Mouse (Mus musculus) layer of hippocampus, adult 9-10 months (tissue): Measurements from ENCODE around the gene Shroom3.

ENCODE experiments used
- DNase-seq: peaks from one replicate; pipeline ENCODE4 v3.0.0; 2022; ENCODE audit warnings: low spot score

The Shroom3 gene

DNA sequence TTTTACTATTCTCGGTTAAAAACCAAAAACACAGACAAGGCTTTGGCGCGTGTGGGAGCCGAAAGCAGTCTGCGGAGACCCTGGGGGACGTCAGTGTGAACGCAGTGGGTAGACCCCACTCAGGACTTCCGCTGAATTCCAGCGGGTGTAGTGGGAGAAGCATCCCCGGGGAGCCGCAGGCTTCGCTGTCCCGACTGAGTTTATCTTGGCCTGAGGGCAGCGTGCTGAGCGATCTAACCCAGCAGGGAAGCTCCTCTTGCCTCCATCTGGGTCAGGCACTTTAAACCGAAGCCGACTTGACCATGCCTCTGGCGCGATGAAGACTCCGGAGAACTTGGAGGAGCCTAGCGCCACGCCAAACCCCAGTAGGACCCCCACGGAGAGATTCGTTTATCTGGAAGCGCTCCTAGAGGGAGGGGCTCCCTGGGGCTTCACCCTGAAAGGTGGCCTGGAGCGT lies at the start of gene Shroom3:
Shroom3 (plus strand) TSS at position 85 of the 457 bp plus-strand sequence.
- no peak for DNase-seq

DNA sequence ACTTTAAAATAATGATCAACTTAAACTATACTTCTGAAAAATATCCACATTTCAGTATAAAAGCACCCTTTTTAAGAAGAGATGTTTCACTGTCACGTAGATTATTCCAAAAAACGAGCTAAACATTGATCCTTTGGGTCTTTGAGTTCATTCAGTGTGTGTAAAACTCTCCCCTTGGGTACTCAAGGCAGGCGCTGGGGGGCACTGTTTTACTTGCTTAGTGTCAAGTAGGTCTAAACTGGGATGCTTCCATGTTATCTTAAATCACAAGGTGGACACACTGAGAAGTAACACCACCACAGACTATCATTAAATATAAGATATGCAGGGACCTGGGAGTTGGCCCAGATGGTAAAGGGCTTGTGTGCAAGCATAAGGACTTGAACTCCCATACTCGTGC lies 49.7 kb upstream of the Shroom3 start:
- DNase-seq, result no peak

DNA sequence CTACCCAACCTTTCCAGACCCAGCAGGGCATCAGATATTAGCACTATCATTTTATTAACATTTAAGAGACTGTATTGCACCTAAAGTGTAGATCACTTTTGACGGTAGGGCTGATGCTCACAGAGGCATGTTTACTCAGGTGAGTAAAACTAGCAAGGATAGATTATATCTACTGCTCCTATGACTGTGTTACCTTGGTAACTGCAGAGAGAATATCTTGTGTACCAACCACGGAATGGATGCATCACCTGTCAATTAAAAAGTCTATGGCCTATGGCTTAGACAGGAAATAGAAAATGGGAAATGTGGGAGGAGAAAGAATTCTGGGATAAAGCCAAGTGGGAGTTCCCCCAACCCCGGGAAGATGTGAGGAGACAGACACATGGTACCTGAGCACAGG lies 48.3 kb upstream of the Shroom3 start:
- DNase-seq, result no peak

DNA sequence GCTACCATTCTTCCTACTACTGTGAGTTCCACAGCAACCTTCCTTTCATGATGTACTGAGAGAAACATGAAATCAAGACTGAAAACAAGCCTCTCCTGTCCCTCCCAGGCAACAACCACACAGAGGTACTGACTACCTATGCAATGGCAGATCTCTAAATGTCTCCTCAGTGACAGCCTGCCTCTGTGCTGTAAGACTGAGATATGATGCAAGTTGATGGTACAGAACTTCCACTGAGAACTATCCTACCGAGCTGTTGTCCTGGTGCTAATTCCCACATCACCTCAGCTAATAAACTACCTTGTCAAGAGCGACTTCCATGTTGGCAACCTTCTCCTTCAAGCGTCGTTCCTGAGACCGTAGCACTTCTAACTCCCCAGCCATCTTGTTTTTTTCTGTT lies 47.3 kb upstream of the Shroom3 start:
- no peak for DNase-seq

DNA sequence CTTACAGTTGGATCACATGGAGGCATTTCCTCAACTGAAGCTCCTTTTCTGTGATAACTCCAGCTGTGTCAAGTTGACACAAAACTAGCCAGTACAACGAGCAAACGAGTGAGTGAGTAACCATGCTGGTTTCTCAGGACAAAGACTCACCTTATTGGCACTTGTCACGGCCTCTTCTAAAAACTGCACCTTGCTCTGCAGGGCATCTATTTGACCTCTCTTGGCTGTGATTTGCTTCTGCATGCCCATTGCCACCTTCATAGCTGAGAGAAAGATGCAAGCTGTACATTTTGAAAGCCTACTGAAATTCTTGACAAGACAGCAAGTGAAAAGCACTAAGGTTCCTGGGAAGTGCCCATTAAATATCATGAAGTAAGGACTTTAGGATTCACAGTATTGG lies 42.4 kb upstream of the Shroom3 start:
- no peak for DNase-seq

DNA sequence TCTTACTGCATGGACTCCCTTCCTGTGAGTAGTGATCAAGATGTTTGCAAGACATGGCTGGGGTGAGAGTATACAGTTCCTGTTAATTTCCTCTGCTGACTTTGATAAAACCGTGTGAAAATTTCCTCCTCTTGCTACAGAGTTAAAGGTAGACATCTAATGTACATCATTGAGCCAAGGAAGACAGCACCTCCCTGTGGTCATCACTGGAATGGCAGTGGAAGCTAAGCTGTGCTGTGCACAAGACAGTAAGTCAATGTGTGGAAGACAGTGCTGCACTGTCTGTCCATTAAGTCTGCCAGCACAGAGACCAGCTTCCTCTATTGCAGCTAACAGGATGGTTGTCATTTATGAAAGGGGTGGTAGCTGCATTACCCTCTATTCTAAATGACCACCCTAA lies 27.0 kb upstream of the Shroom3 start:
- peak; percentile 75 for DNase-seq

DNA sequence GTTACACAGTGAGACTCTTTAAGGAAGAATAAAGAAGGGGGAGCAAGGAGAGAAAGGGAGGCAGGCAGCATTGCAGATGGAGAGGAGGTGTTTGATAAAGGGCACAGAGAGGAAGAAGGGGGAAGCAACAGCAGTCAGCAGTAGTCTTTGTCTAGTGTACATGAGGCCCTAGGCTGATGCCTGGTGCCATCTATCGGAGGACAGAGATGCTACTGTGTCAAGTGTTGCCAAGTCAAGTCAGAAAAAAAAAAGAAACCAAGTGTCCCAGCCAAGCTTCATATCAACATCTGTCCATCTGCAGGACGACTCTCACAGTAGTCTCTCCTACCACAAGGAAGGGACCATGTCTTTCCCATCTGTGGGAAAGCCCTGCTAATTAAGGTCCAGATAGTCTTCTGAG lies 18.9 kb upstream of the Shroom3 start:
- DNase-seq, result no peak

DNA sequence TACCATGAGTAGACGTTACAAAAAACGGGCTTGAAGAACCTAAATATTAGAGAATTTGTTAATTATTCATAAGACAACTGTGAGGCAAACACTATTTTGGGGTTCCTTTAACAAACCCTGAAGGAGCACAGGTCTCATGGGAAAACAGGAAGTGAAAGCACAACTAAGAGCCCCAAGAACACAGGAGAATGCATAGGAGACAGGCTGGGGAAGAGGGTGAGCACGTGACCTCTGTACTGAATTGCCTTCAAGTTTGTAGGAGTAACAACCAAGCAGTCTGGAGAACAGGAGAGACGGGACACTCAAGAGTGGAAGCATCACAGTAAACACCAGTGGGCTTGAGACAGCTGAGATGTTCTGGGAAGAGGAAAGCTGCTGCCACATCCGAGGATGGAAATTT lies 16.4 kb upstream of the Shroom3 start:
- DNase-seq, result no peak

DNA sequence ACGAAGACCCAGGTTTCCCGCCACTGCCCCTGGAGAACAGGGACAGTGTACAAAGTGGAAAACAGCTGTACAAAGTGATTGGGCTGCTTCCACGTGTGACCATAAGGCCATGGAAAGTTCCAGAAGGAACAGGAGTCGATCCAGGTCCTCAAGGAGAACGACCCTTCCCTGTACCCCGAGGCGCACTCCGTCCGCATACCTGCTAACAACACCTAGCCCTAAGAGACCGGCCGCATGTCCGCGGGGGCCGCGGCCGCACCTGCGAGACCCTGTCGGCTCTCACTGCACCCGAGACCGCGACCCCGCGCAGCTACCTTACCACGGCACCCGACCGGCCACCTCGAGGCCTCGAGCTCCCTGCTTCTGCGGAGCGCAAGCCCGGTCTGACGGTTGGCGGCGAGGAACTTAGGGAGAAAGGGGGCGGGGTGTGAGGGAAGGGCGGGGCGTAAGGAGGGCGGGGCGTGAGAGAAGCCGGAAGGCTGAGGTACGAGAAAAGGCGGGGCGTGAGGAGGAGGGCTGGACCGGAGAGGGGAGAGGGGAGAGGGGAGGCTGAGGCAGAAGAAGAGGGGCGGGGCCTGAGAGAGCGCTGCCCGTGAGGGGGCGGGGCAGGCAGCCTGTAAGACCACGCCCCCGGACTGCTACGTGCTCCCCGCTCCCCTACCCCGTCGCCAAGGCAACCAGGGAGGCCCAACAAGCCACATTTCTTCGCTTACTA lies 8.2 kb upstream of the Shroom3 start, which contains the start of gene Ccdc158:
Ccdc158 (minus strand) TSS at position 413 of the 715 bp plus-strand sequence.
- DNase-seq, result no peak

DNA sequence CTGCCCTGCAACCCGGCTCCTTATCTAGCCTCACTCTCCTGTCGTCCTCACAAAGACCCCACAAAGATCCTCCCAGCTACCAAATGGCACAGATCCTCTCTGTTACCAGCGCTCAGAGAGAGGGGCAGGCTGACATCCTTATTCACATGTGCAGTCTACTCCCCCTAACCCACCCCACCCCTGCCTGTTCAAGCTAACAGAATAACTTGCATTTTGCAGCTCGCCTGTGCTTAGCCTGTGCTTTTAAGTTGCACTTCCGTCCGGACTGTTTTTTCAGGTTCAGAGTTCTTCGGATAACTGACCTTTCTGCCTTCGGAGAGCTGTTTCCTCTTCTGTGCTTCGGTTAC lies 7.7 kb upstream of the Shroom3 start:
- DNase-seq, result no peak

DNA sequence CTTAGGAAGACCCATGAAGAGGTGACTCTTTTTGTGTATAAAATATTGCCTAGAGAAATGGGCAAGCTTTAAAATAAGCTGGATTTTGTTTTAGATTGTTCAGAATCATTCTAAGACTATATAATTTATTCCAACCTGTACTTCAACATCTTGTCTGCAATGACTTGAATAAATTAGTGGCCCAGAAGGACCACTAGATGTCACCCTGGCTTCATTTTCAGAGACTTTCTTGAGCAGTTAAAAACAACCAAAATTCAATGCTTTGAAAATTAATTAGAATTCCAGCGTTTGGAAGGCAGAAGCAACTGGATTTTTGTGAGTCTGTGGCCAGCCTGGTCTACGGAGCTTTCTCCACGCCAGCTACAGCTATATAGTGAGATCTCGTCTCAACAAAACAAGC lies 3.8 kb upstream of the Shroom3 start:
- DNase-seq, result peak; percentile 41

DNA sequence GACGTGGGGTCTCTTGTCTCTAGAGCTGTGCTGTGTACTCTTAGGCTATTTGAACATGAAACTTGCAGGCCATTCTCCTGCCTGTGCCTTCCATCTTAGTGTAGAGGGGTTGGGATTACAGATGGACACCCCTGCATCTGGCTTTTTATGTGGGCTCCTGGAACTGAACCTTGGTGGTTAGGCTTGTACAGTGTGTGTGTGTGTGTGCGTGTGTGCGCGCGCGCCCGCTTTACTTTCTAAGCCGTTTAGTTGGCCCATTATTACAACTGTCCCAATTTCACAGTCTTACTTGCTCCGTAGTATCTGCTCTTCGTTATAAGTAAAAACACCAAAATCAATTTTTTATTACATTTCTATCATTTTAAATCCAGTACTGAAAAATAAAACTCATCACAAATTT lies 1.4 kb upstream of the Shroom3 start:
- no peak for DNase-seq

DNA sequence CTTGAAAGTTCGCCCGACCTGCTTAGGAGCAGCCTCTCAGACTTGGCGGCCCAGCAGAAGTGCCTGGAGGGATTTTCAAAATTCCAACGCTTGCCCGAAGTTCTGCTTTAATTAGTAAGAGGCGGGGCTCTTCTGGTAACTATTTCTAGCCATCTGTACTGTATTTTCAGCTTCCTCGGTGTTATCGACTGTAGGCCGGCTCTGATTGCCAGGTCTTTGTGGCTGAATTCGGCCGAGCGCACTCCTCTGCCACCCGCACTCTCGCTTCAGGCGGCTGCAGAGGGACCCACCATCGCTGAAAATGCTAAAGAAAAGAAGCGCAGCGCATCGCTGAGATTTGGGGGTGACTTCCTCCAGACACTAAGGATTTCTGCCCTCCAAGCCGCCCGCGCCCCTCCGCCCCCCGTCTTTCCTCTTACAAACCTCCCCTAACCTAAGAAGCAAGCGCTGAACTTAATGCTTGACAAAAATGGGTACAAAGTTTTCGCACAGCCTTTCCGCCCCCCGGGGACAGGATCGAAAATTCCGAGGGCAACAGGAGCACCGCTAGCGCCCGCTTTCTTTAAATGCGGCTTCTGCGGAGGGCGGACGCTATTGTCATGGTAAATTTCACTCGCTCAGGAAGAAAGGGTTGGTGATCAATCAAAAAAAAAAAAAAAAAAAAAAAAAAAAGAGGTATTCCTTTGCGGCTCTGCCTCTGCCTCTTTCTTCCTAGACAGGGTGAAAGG lies 450 bp upstream of the Shroom3 start:
- DNase-seq, result no peak

DNA sequence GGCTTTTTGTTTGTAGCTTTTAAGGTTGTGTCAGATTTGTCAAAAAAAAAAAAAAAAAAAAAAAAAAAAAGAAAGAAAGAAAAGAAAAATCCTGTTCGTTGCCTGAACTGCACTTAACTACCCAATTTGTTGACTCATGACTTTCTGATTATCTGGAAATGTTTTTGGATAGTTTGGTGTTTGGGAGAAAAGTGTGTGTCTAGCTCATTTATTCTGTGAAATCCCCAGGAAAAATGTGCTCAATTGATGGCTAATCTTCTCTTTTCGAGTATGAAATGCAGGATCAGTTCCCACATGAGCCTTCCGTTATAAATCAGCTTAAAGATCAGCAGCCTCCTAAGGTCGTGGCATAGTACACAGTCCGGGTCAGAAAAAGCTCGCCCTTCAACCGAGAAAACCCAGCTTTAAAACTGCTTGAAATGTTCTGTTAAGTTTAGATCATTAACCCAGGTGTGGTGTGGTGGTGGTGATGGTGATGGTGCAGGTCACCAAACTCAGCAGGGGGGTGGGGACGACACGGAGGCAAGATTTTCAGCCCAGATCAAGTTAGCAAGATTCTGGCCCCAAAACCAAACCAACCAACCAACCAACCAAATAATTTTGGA lies 738 bp downstream of the Shroom3 start:
- DNase-seq, result no peak

DNA sequence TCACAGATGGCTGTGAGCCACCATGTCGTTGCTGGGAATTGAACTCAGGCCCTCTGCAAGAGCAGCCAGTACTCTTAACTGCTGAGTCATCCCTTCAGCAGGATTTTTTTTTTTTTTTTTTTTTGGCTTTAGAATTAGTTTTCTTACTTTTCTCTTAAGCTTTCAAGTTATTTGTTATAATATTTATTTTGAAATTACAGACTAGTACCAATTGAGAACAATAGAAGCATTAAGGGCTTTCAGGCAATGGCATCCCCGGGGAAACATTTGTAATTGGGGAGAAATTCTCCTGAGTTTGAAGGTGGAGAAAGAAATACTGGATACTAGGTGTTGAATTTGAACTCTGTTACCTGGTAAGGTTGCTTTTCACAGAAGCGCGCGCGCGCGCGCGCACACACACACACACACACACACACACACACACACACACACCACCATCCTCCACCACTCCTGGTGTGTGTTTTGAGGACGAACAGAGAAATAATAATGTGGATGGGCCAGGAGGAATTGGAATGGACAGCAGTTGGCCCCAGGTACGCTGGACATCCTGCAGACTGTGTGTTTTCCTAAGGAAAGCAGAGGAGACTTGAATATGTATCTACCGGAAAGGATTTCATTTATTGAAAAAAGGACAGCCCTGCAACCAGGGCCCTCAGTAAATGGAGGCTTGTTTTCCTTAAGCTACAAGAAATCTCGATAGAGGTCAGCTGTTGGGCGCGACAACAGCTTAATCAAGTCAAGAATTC lies 1.7 kb downstream of the Shroom3 start:
- DNase-seq, result no peak

DNA sequence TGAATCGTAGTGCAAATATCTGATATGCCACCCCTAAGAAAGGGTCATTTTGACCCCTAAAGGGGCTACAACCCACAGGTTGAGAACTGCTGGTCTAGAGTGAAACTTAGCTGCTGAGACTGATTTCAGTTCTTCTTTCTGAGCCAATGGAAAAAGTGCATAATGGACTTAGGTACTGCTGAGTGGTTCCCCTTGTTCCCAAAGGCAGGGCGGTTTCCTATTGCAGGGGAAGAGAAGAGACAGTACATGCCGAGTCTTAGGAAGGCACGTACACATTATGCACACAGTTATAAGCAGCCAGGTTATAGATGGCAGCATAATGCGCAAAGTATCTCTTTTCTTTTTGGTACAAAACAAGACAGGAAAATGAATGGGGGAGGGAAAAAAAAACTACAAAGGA lies 4.9 kb downstream of the Shroom3 start:
- no peak for DNase-seq

DNA sequence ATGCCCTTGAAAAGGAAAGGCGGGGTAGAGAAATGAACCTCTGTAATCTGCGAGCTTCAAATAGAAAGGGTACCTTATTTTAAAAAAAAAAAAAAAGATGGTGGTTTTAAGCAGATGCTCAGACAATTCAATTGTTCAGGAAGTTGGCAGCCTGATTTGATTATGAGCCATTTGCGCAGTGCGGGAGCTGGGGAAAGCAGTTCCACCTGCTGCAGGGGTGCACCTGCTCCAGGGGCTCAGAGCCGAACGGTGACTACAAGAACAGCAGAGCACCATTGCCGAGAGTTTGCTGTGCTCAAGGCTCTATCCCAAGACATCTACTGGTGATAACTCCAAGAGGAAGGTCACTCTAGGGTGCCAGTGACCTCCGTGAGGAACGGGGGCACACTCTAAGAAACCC lies 5.3 kb downstream of the Shroom3 start:
- no peak for DNase-seq

DNA sequence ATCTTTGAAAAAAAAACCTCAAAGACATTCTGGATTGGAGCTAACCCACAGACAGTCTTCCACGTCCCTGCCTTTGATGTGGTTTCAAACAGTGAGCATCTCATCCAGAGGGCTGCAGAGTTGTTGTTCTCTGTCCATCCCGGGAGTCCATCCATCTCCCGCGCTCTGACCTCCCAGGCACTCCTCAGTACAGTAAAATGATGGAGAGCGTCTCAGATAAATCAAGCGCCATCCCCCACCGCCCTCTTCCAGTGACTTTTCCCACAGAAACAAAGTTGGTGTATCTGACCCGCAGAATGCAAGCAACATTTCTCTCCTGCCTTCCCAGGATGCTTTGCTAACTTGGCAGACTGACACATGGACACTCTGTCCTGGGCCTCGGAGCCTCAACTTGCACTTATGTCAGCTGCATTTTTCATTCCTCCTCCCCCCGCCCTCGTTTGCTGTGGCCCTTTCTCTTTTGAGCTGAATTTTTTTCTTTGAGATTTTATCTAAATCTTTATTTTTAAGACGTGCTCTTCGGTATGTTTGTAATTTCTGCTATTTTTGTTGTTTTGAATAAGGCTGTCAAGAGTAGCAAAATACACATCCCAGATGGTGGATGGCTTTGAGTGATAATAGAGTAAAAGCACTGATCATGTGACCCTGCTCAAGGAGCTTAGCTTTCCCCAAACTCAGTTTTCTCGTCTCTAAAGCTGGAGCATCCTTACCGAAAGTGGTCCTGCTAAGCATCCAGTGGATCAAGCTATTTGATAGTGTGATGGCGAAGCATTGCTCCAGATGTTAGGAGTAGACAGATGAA lies 9.2 kb downstream of the Shroom3 start:
- DNase-seq, result no peak

DNA sequence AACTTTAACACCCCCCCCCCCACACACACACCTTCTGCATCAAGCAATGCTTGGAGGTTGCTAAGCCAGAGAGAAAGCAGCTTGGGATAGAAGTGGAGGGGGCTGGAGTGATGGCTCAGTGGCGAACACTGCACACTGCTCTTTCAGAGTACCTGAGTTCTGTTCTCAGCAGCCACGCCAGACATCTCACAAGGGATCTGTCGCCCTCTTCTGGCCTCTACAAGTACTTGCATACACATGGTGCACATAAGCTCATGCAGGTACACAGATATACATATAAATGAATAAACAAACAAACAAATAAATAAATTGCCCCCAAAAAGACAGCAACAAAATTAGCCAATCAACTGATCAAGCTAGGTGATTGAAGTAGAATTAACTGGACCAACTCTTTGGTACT lies 10.5 kb downstream of the Shroom3 start:
- DNase-seq, result no peak

DNA sequence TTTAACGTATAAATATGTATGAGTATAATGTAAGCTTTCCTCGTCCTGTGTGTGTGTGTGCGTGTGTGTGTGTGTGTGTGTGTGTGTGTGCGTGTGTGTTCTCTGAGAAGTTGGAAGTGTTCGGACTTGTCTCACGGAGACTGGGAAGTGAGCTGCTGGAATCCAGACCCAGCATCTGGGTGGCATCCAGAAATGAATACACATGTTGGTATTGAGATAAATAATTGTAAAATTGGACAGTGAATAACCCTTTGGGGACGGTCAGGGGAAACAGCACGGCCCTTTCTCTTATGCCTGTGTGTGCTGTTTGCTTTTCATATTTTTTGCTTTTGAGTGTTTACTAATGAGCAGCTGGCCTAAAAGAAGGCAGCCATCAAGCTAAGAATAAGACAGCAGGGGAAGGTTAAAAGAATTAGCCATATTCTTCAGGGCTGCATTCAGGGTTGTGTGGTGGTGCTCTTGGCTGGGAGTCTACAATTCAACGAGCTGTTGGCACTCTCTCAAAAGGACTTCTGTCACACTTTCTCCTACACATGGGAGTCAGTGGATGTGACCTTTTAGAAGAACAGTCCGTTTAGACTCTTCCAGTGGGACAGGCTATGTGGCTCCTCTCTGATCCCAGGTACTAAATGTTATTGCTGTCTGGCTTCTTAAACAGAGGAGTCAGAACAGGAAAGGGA lies 11.2 kb downstream of the Shroom3 start:
- no peak for DNase-seq

DNA sequence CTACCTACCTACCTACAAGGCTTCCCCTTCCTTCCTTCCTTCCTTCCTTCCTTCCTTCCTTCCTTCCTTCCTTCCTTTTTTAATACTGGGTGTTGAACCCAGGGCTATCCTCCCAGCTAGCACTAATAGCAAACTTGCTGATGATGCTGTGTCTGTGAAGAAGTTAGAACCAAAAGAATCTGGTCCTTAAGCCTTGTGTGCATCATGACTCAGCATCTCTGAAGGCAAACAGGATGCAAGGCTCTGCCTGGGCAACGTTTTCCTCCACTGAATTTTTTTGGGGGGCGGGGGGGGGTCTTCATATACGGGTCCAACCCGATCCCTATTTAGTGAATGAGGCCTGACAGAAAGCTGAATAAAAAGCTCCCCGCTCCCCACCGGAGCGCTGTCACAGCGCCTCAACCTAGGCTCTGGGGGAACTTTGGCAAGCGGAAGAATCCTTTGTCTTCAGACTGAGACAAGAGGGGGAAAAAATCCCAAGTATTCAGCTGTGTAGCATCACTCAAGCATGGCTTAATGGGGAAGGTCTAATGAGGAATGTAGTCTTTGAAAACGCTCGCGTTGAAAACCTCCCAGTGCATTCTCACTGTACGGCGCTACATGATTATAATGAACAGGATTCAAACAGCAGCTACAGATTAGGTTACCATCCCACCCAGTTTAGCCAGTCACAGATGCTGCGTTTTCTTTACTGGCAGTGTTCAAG lies 15.0 kb downstream of the Shroom3 start:
- no peak for DNase-seq
